Mouse (Mus musculus): ENCODE measurements around the gene Xpnpep2. TPM values are rescaled to one million over a fixed set of nuclear protein-coding genes. Genes with fewer than 3 reads are reported as not detected.

Gene Xpnpep2
- not detected in 2 replicates for polyA plus RNA-seq (2012)

DNA sequence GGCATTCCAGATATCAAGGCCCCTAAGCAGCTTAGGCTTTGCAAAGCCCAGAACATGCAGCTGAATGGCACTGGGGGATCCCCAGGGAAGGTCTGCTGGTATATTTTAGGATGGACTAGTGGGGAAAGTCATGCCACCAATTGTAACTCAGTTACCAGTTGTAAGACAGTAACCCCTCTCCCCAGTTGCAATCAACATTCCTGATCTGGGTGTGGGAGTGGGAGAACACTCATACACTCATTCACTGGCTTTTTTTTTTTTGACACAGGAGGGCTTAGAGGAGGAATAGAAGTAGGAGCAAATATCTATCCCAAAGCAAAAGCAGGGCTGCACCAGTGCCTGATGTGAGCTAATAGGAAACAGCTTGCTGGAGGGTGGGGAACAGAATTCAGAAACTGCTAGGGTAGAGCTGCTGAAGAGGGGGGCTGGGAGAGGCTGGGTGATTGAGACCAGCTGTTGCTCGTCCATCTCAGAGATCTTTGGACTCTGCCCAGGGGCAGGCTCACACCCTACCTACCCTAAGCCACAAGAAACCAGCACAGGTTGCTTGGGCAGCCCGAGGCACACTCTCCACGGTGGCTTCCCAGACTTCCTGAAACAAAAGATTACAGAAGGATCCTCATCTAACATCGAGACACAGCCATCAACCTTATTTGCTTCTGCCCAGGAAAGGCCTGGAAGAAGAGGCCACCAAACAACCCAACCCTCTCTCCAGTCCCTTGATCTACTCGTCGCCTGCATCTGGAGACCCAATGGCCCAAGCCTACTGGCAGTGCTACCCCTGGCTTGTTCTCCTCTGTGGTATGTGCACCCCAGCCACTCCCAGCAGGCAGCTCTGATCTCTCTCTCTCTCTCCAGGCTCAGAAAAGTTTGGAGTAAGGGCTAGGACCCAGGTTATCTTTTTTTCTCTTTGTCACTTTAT, at the start of gene Xpnpep2:
TSS of gene Xpnpep2 (plus strand) at position 332 of the 922 bp plus-strand sequence.
- Histone ChIP-seq H3K36me3 (ENCODE audit: control insufficient read depth) (no peaks in the 10 kb centered on the region), H3K4me1 (ENCODE audit: control insufficient read depth) (no peaks in the 10 kb centered on the region), H3K4me3 (replicated peaks) (no peak within 1 kb of the TSS), H3K9me3 (ENCODE audit: control insufficient read depth, low read length) (no peaks in the 10 kb centered on the region), H3K27me3 (ENCODE audit: control insufficient read depth) (no peaks in the 10 kb centered on the region; the same call in 1 of the 2 replicates)
- TF ChIP-seq TAL1 (IDR thresholded peaks at IDR 0.05; ENCODE audit: low read length), result no peak
- TF ChIP-seq GATA1 (IDR thresholded peaks at IDR 0.05; ENCODE audit: low read length), result no peak

DNA sequence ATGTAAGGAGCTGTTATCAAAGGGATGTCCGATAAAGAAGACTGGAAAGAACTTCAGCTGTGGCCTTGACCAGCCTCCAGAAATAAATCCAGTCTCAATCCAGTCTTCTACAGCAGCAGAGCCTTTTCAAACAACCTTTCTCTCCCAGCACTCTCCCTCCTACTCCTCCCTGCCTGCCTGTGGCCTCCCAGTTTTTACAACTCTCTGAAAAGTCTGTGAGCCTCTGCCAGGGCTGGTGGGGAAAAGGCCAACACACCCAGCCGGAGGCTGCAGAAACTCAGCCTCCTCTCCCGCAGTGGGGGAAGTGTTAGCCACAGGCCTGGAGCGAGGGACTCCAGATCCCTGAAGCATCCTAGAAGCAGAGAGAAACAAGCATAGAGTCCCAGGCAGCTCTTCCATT, 46.0 kb upstream of the Xpnpep2 start:
- Histone ChIP-seq H3K27me3 (ENCODE audit: control insufficient read depth) (no peaks in the 10 kb centered on the region), H3K4me1 (ENCODE audit: control insufficient read depth) (no peaks in the 10 kb centered on the region), H3K4me3 (replicated peaks) (no peak overlapping the region), H3K36me3 (ENCODE audit: control insufficient read depth) (no peaks in the 10 kb centered on the region), H3K9me3 (ENCODE audit: control insufficient read depth, low read length) (no peaks in the 10 kb centered on the region)
- no peak for TF ChIP-seq TAL1 (IDR thresholded peaks at IDR 0.05; ENCODE audit: low read length)
- no peak for TF ChIP-seq GATA1 (IDR thresholded peaks at IDR 0.05; ENCODE audit: low read length)

DNA sequence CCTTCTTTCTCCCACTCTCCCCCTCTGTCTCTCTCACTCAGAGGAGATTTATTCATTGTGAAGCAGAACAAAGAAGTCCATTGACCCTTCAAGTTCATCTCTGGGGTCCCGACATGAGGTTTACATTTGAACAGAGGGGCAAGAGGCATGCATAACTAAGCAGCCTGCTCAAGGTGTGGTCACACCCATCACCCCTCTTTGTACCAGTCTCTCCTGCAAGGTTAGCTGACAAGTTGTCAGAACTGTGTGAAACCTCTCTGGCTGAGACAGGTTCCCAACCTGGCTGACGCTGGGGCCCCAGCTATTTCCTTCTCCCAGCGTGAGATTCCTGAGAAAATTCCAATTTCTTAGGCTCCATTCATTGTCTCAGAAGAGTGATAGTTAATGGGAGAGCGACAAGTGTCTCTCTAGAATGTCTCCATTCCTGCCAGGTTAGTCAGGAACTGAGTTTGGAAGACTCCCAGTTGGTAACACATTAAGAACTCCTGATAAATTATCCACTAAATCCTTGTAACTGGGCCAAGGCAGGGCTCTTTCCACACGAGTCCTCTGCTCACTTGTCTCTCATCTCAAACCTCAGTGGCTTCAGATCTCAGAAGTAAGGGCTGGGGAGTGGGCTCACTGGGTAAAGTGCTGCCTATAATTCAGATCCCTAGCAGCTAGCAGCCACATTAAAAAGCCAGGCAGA, 44.2 kb upstream of the Xpnpep2 start:
- no peaks in the 10 kb centered on the region for H3K36me3 ChIP-seq (ENCODE audit: control insufficient read depth)
- no peaks in the 10 kb centered on the region for H3K4me1 ChIP-seq (ENCODE audit: control insufficient read depth)
- TF ChIP-seq TAL1 (IDR thresholded peaks at IDR 0.05; ENCODE audit: low read length) (no peak), GATA1 (IDR thresholded peaks at IDR 0.05; ENCODE audit: low read length) (no peak)
- H3K9me3 ChIP-seq (ENCODE audit: control insufficient read depth, low read length), result no peaks in the 10 kb centered on the region
- no peaks in the 10 kb centered on the region for H3K27me3 ChIP-seq (ENCODE audit: control insufficient read depth)
- H3K4me3 ChIP-seq (replicated peaks), result no peak overlapping the region

DNA sequence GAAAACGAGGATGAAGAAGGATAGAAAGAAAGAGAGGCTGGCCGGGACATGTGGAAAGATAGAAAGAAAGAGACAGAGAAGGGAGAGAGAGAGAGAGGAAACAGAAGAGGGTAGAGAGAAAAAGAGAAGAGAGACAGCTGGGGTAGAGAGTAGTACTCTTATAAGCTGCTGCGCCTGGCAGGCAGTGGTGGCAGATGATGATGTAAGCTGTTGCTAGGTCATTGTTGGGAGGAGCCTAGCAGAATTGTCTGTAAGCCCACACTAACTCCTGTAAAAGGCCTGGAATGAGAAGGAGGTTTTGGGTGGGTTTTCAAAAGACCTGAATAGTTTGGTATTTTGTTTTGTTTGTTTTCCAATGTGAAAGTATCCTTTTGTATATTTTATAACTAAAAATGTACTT, 41.6 kb upstream of the Xpnpep2 start:
- no peaks in the 10 kb centered on the region for H3K36me3 ChIP-seq (ENCODE audit: control insufficient read depth)
- H3K4me1 ChIP-seq (ENCODE audit: control insufficient read depth), result no peaks in the 10 kb centered on the region
- no peak overlapping the region for H3K4me3 ChIP-seq (replicated peaks)
- H3K9me3 ChIP-seq (ENCODE audit: control insufficient read depth, low read length), result no peaks in the 10 kb centered on the region
- H3K27me3 ChIP-seq (ENCODE audit: control insufficient read depth), result peaks cover 3% of the 10 kb centered on the region
- TF ChIP-seq TAL1 (IDR thresholded peaks at IDR 0.05; ENCODE audit: low read length), result no peak
- no peak for TF ChIP-seq GATA1 (IDR thresholded peaks at IDR 0.05; ENCODE audit: low read length)

DNA sequence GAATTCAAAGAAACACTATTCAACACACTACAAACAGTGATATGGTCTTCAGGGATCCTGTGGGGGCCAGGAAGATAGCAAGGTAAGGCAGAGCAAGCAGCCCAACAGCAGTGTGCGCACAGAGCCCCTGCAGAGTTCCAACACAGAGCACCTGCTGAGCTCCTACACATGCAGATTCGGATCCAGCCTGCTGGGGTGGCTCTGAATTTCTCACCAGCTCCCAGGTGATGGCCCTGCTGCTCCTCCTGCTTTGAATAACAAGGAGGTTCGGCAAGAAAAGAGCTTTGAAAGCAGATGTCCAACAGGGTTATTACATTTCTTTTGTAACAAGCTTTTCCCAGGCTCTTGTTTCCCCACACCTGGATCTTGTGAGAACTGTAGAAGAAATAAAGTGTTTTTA, 36.6 kb upstream of the Xpnpep2 start:
- Histone ChIP-seq H3K27me3 (ENCODE audit: control insufficient read depth) (peaks cover 10% of the 10 kb centered on the region), H3K36me3 (ENCODE audit: control insufficient read depth) (no peaks in the 10 kb centered on the region), H3K4me3 (replicated peaks) (no peak overlapping the region), H3K9me3 (ENCODE audit: control insufficient read depth, low read length) (no peaks in the 10 kb centered on the region), H3K4me1 (ENCODE audit: control insufficient read depth) (no peaks in the 10 kb centered on the region)
- TF ChIP-seq TAL1 (IDR thresholded peaks at IDR 0.05; ENCODE audit: low read length), result no peak
- TF ChIP-seq GATA1 (IDR thresholded peaks at IDR 0.05; ENCODE audit: low read length), result no peak

DNA sequence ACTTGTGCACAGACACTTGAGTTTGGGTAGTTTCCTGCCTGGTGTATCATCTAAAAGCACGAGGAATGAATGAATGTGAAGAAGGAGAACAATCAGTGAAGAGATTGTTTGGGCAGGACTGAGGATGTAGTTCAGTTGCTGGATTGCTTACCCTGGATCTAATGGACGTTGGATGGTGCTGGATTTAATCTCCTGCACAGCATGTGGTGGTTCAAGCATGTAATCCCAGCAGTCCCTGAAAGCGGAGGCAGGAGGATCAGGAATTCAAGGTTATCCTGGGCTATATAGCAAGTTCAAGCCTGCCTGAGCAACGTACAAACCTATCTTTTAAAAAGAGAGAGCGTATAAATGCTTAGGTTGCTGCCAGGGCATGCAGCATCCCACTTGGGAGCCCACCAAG, 36.1 kb upstream of the Xpnpep2 start:
- peaks cover 10% of the 10 kb centered on the region for H3K27me3 ChIP-seq (ENCODE audit: control insufficient read depth)
- no peaks in the 10 kb centered on the region for H3K9me3 ChIP-seq (ENCODE audit: control insufficient read depth, low read length)
- TF ChIP-seq GATA1 (IDR thresholded peaks at IDR 0.05; ENCODE audit: low read length) (no peak), TAL1 (IDR thresholded peaks at IDR 0.05; ENCODE audit: low read length) (no peak)
- no peaks in the 10 kb centered on the region for H3K4me1 ChIP-seq (ENCODE audit: control insufficient read depth)
- H3K36me3 ChIP-seq (ENCODE audit: control insufficient read depth), result no peaks in the 10 kb centered on the region
- no peak overlapping the region for H3K4me3 ChIP-seq (replicated peaks)

DNA sequence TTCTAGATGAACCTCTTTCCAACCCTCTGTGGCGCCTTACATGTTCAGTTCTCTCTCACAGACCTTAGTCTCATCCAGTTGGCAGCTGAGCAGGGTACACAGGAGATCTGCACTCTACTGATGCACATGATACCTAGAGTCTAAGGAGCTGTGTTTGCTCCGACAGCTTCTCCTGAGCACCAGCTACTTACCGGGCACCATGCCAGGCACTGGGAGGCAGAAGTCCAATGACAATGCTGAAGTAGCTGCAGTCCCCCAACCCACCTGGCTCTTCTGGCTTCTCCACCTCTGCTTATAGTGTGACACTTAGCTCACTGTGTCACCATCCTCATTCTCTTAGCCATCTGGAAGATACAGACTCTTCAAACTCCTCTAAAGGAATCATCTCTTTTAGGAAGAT, 33.8 kb upstream of the Xpnpep2 start:
- Histone ChIP-seq H3K9me3 (ENCODE audit: control insufficient read depth, low read length) (no peaks in the 10 kb centered on the region), H3K27me3 (ENCODE audit: control insufficient read depth) (peaks cover 10% of the 10 kb centered on the region), H3K4me1 (ENCODE audit: control insufficient read depth) (no peaks in the 10 kb centered on the region), H3K4me3 (replicated peaks) (no peak overlapping the region), H3K36me3 (ENCODE audit: control insufficient read depth) (no peaks in the 10 kb centered on the region)
- TF ChIP-seq GATA1 (IDR thresholded peaks at IDR 0.05; ENCODE audit: low read length) (no peak), TAL1 (IDR thresholded peaks at IDR 0.05; ENCODE audit: low read length) (no peak)

DNA sequence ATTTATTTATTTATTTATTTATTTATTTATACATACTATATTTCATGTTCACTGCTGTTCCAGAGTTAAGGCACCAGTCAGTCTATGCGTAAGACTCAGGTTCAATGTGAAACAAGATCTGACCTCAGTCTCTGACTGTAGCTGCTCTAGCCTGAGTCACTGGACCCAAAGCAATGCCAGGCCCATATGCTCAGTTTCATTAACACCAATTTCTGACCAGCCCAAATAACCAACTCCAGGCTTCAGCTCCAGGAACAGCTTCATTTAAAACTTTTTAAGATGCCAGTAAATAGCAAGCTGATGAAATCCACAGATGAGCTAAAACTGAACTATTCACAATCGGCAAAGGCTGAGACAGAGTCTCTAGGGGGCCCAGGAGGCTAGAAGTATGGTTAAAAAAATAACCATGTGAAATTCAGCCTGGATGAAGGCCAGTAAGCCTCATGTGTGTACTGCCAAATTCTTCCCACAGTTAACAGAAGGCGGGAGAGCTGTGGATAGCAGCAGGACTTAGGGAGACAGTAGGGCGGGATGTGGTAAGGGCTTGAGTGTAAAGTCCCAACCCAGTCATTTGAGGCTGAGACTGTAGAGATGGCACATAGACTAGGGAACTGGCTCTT, 31.6 kb upstream of the Xpnpep2 start:
- no peaks in the 10 kb centered on the region for H3K4me1 ChIP-seq (ENCODE audit: control insufficient read depth)
- H3K27me3 ChIP-seq (ENCODE audit: control insufficient read depth), result peaks cover 7% of the 10 kb centered on the region
- no peaks in the 10 kb centered on the region for H3K36me3 ChIP-seq (ENCODE audit: control insufficient read depth)
- no peaks in the 10 kb centered on the region for H3K9me3 ChIP-seq (ENCODE audit: control insufficient read depth, low read length)
- no peak overlapping the region for H3K4me3 ChIP-seq (replicated peaks)
- TF ChIP-seq TAL1 (IDR thresholded peaks at IDR 0.05; ENCODE audit: low read length) (no peak), GATA1 (IDR thresholded peaks at IDR 0.05; ENCODE audit: low read length) (no peak)

DNA sequence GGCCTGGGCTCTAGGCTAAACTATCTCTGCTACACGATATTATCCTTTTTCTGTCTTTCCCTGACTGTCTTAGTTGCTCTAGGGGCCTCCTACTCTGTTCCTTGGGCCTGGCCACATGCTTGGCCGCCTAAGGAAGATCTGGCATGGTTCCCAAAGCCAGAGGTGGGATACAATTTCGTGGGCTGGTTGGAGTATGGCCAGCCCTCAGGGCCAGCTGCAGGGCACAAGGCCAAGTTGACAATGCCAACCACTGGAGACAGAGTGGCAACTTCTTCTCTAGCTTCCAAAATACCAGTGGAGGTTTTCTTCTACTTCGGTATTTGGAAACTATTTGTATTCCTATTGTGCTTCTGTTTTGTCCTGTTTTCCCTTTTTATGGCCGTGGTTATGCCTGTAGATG, 26.2 kb upstream of the Xpnpep2 start:
- Histone ChIP-seq H3K4me1 (ENCODE audit: control insufficient read depth) (no peaks in the 10 kb centered on the region), H3K36me3 (ENCODE audit: control insufficient read depth) (no peaks in the 10 kb centered on the region), H3K9me3 (ENCODE audit: control insufficient read depth, low read length) (no peaks in the 10 kb centered on the region), H3K4me3 (replicated peaks) (no peak overlapping the region), H3K27me3 (ENCODE audit: control insufficient read depth) (no peaks in the 10 kb centered on the region)
- TF ChIP-seq GATA1 (IDR thresholded peaks at IDR 0.05; ENCODE audit: low read length), result no peak
- TF ChIP-seq TAL1 (IDR thresholded peaks at IDR 0.05; ENCODE audit: low read length), result no peak

Measured in erythroblast, embryonic 14.5 days (primary cell).